Mouse (Mus musculus): ENCODE measurements around the gene Adgrl3. TPM values are rescaled to one million over a fixed set of nuclear protein-coding genes. Genes with fewer than 3 reads are reported as not detected.

Gene Adgrl3
- polyA plus RNA-seq, 1 experiment, result 63.0 TPM

- no peak for TF ChIP-seq CTCF (IDR thresholded peaks at IDR 0.05; ENCODE audit: extremely low read depth, insufficient read depth, low read length)
- no peak for TF ChIP-seq POLR2A (IDR thresholded peaks at IDR 0.05; ENCODE audit: extremely low read depth, insufficient read depth, low read length)
- H3K27ac ChIP-seq (ENCODE audit: insufficient read depth, low read length), result no peak overlapping the region
- no peaks in the 10 kb centered on the region for H3K4me1 ChIP-seq (ENCODE audit: control insufficient read depth, insufficient read depth, low read length)
- no peak overlapping the region for H3K4me3 ChIP-seq (ENCODE audit: insufficient read depth, low read length)
These were observed 756.8 kb downstream of the Adgrl3 start for GRCm38 (mm10) chr5:81776746-81777145.

DNA sequence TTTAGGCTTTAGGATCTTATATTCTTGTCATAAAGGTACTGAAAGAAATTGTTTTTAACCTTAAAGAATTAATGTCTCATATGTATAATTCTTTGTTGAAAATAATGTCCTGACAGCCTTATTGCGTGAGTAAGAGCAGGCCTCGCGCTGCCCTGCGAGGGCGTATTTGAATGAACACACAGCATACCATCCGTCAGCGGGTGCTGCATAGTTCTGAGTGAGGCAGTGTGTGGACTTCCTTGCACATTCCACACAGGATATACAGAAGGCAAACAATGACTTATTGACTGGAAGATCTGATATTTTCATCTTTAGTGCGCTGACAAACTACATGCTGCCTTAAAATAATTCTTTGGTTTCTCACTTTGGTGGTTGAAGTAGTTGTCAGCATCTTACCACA lies 764.8 kb downstream of the Adgrl3 start:
- H3K4me1 ChIP-seq (ENCODE audit: control insufficient read depth, insufficient read depth, low read length), result no peaks in the 10 kb centered on the region; the same call in 1 of the 2 replicates
- no peak overlapping the region for H3K4me3 ChIP-seq (ENCODE audit: insufficient read depth, low read length)
- TF ChIP-seq POLR2A (IDR thresholded peaks at IDR 0.05; ENCODE audit: extremely low read depth, insufficient read depth, low read length), result no peak
- no peak for TF ChIP-seq CTCF (IDR thresholded peaks at IDR 0.05; ENCODE audit: extremely low read depth, insufficient read depth, low read length)
- no peak overlapping the region for H3K27ac ChIP-seq (ENCODE audit: insufficient read depth, low read length)

GRCm38 (mm10) chr5:81790710-81791109 lies 770.8 kb downstream of the Adgrl3 start:
- H3K4me1 ChIP-seq (ENCODE audit: control insufficient read depth, insufficient read depth, low read length), result no peaks in the 10 kb centered on the region
- H3K4me3 ChIP-seq (ENCODE audit: insufficient read depth, low read length), result no peak overlapping the region
- TF ChIP-seq POLR2A (IDR thresholded peaks at IDR 0.05; ENCODE audit: extremely low read depth, insufficient read depth, low read length) (no peak), CTCF (IDR thresholded peaks at IDR 0.05; ENCODE audit: extremely low read depth, insufficient read depth, low read length) (no peak)

GRCm38 (mm10) chr5:81794125-81794524 lies 774.2 kb downstream of the Adgrl3 start:
- TF ChIP-seq POLR2A (IDR thresholded peaks at IDR 0.05; ENCODE audit: extremely low read depth, insufficient read depth, low read length) (no peak), CTCF (IDR thresholded peaks at IDR 0.05; ENCODE audit: extremely low read depth, insufficient read depth, low read length) (no peak)

More at GRCm38 (mm10) chr5:81790710-81791109, 770.8 kb downstream of the Adgrl3 start:
- no peak overlapping the region for H3K27ac ChIP-seq (ENCODE audit: insufficient read depth, low read length)

DNA sequence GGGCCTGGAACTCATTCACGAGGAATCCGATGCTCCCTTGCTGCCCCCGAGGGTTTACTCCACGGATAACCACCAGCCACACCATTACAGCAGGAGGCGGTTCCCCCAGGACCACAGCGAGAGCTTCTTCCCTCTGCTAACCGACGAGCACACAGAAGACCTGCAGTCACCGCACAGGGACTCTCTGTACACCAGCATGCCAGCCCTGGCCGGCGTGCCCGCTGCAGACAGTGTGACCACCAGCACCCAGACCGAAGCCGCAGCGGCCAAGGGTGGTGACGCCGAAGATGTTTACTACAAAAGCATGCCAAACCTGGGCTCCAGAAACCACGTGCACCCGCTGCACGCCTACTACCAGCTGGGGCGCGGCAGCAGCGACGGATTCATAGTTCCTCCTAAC lies 774.7 kb downstream of the Adgrl3 start:
- Histone ChIP-seq H3K4me1 (ENCODE audit: control insufficient read depth, insufficient read depth, low read length) (no peaks in the 10 kb centered on the region), H3K4me3 (ENCODE audit: insufficient read depth, low read length) (no peak overlapping the region), H3K27ac (ENCODE audit: insufficient read depth, low read length) (no peak overlapping the region)
- TF ChIP-seq CTCF (IDR thresholded peaks at IDR 0.05; ENCODE audit: extremely low read depth, insufficient read depth, low read length) (no peak), POLR2A (IDR thresholded peaks at IDR 0.05; ENCODE audit: extremely low read depth, insufficient read depth, low read length) (no peak)

More at GRCm38 (mm10) chr5:81794125-81794524, 774.2 kb downstream of the Adgrl3 start:
- H3K4me3 ChIP-seq (ENCODE audit: insufficient read depth, low read length), result no peak overlapping the region
- no peaks in the 10 kb centered on the region for H3K4me1 ChIP-seq (ENCODE audit: control insufficient read depth, insufficient read depth, low read length)
- no peak overlapping the region for H3K27ac ChIP-seq (ENCODE audit: insufficient read depth, low read length)

- Histone ChIP-seq H3K27ac (ENCODE audit: insufficient read depth, low read length) (no peak overlapping the region), H3K4me3 (ENCODE audit: insufficient read depth, low read length) (no peak overlapping the region), H3K4me1 (ENCODE audit: control insufficient read depth, insufficient read depth, low read length) (no peaks in the 10 kb centered on the region)
- no peak for TF ChIP-seq POLR2A (IDR thresholded peaks at IDR 0.05; ENCODE audit: extremely low read depth, insufficient read depth, low read length)
- TF ChIP-seq CTCF (IDR thresholded peaks at IDR 0.05; ENCODE audit: extremely low read depth, insufficient read depth, low read length), result no peak
These were observed 776.2 kb downstream of the Adgrl3 start for GRCm38 (mm10) chr5:81796128-81796527.

- TF ChIP-seq POLR2A (IDR thresholded peaks at IDR 0.05; ENCODE audit: extremely low read depth, insufficient read depth, low read length), result no peak
- TF ChIP-seq CTCF (IDR thresholded peaks at IDR 0.05; ENCODE audit: extremely low read depth, insufficient read depth, low read length), result no peak
- Histone ChIP-seq H3K4me1 (ENCODE audit: control insufficient read depth, insufficient read depth, low read length) (no peaks in the 10 kb centered on the region), H3K4me3 (ENCODE audit: insufficient read depth, low read length) (no peak overlapping the region), H3K27ac (ENCODE audit: insufficient read depth, low read length) (no peak overlapping the region)
These were observed 791.0 kb downstream of the Adgrl3 start for GRCm38 (mm10) chr5:81810966-81811365.

- TF ChIP-seq POLR2A (IDR thresholded peaks at IDR 0.05; ENCODE audit: extremely low read depth, insufficient read depth, low read length) (no peak), CTCF (IDR thresholded peaks at IDR 0.05; ENCODE audit: extremely low read depth, insufficient read depth, low read length) (no peak)
- no peak overlapping the region for H3K27ac ChIP-seq (ENCODE audit: insufficient read depth, low read length)
These were observed 812.1 kb downstream of the Adgrl3 start for GRCm38 (mm10) chr5:81832076-81832475.

GRCm38 (mm10) chr5:81832679-81833078 lies 812.7 kb downstream of the Adgrl3 start:
- Histone ChIP-seq H3K4me1 (ENCODE audit: control insufficient read depth, insufficient read depth, low read length) (no peaks in the 10 kb centered on the region), H3K27ac (ENCODE audit: insufficient read depth, low read length) (no peak overlapping the region), H3K4me3 (ENCODE audit: insufficient read depth, low read length) (no peak overlapping the region)
- TF ChIP-seq CTCF (IDR thresholded peaks at IDR 0.05; ENCODE audit: extremely low read depth, insufficient read depth, low read length) (no peak), POLR2A (IDR thresholded peaks at IDR 0.05; ENCODE audit: extremely low read depth, insufficient read depth, low read length) (no peak)

More at GRCm38 (mm10) chr5:81832076-81832475, 812.1 kb downstream of the Adgrl3 start:
- Histone ChIP-seq H3K4me3 (ENCODE audit: insufficient read depth, low read length) (no peak overlapping the region), H3K4me1 (ENCODE audit: control insufficient read depth, insufficient read depth, low read length) (no peaks in the 10 kb centered on the region)

GRCm38 (mm10) chr5:81837860-81838259 lies 817.9 kb downstream of the Adgrl3 start:
- TF ChIP-seq CTCF (IDR thresholded peaks at IDR 0.05; ENCODE audit: extremely low read depth, insufficient read depth, low read length) (no peak), POLR2A (IDR thresholded peaks at IDR 0.05; ENCODE audit: extremely low read depth, insufficient read depth, low read length) (no peak)
- no peaks in the 10 kb centered on the region for H3K4me1 ChIP-seq (ENCODE audit: control insufficient read depth, insufficient read depth, low read length)

More at GRCm38 (mm10) chr5:81837860-81838259, 817.9 kb downstream of the Adgrl3 start:
- Histone ChIP-seq H3K27ac (ENCODE audit: insufficient read depth, low read length) (no peak overlapping the region), H3K4me3 (ENCODE audit: insufficient read depth, low read length) (no peak overlapping the region)
